Mouse (Mus musculus) heart, embryonic 14.5 days (tissue): ENCODE data around the gene Olfr1024. TPM values are rescaled to one million over a fixed set of nuclear protein-coding genes. Genes with fewer than 3 reads are reported as not detected.

Experiments used
- ATAC-seq: fragments of 200-750 bp; cut with Nextera tagmentation; 2 replicates; pipeline ENCODE4 v1.8.0; 2017; ENCODE audit warnings: low read depth, moderate TSS enrichment; ENCODE audit not compliant: insufficient number of reproducible peaks, insufficient read depth, low FRiP score
- H3K27ac ChIP-seq, 2 experiments: fragments of 200-500 bp in 1 of 2; fragments of 300-500 bp in 1 of 2; sonication (generic) in 1 of 2; replicated peaks in 1 of 2; 2 replicates each; pipeline ENCODE4 v1.5.1; 2012 to 2014; ENCODE audit warnings: low read depth in 2 of 2, low read length in 2 of 2, control low read depth in 1 of 2, mild to moderate bottlenecking in 1 of 2, mixed read lengths in 1 of 2; ENCODE audit not compliant: control insufficient read depth in 1 of 2, insufficient read depth in 1 of 2
- H3K27me3 ChIP-seq: fragments of 300-500 bp; sonication (generic); 2 replicates; pipeline ENCODE4 v1.6.1; 2014; ENCODE audit warnings: mild to moderate bottlenecking, low read length, control low read depth; ENCODE audit not compliant: control insufficient read depth, insufficient read depth
- H3K36me3 ChIP-seq: fragments of 300-500 bp; sonication (generic); 2 replicates; pipeline ENCODE4 v1.6.1; 2014; ENCODE audit warnings: mild to moderate bottlenecking, control low read depth, low read length, mixed read lengths; ENCODE audit not compliant: control insufficient read depth, insufficient read depth
- H3K4me1 ChIP-seq, 2 experiments: fragments of 200-500 bp in 1 of 2; fragments of 300-500 bp in 1 of 2; sonication (generic) in 1 of 2; 2 replicates each; pipeline ENCODE4 v1.6.1; 2012 to 2014; ENCODE audit warnings: low read length in 2 of 2, control low read depth in 1 of 2, mixed read lengths in 1 of 2; ENCODE audit not compliant: control insufficient read depth in 2 of 2, insufficient read depth in 2 of 2
- H3K4me2 ChIP-seq: fragments of 300-500 bp; sonication (generic); 2 replicates; pipeline ENCODE4 v1.6.1; 2014; ENCODE audit warnings: mild to moderate bottlenecking, low read length
- H3K4me3 ChIP-seq, 2 experiments: fragments of 200-500 bp in 1 of 2; fragments of 300-500 bp in 1 of 2; sonication (generic) in 1 of 2; 2 replicates each; pipeline ENCODE4 v1.5.1; 2012 to 2014; ENCODE audit warnings: low read length in 2 of 2, mild to moderate bottlenecking in 2 of 2, control low read depth in 1 of 2, low read depth in 1 of 2, moderate library complexity in 1 of 2; ENCODE audit not compliant: control insufficient read depth in 1 of 2, insufficient read depth in 1 of 2
- H3K9ac ChIP-seq: fragments of 300-500 bp; sonication (generic); 2 replicates; pipeline ENCODE4 v1.6.1; 2014; ENCODE audit warnings: mild to moderate bottlenecking, low read length
- H3K9me3 ChIP-seq: fragments of 300-500 bp; sonication (generic); 2 replicates; pipeline ENCODE4 v1.6.1; 2016; ENCODE audit warnings: low read length, control low read depth; ENCODE audit not compliant: control insufficient read depth
- WGBS: fragments of 180-500 bp; shearing (Covaris S2); extraction: QIAGEN DNeasy Blood & Tissue Kit; methylation state at CpG from one replicate; pipeline ENCODE4 v1.1.7; 2014; 5-methylcytosine and 5-hydroxymethylcytosine counted together
- polyA plus RNA-seq: library from polyadenylated mRNA; unstranded; fragments of >200 nt; fragmentation: Nextera tagmentation; extraction: Ambion mirVana; gene quantifications from 2 replicates; pipeline ENCODE4 v1.2.1, GENCODE M21; 2014

The Olfr1024 gene
- polyA plus RNA-seq: not detected in 2 replicates

GRCm38 (mm10) chr2:85904952-85905351, at the start of gene Olfr1024:
Gene Olfr1024, minus strand, starts transcription at chr2:85905052.
- no peak for ATAC-seq
- peaks cover 2% of the 10 kb centered on the region for H3K9me3 ChIP-seq
- no peak within 1 kb of the TSS for H3K4me2 ChIP-seq
- H3K4me1 ChIP-seq: no peaks in the 10 kb centered on the region
- H3K4me3 ChIP-seq: no peak within 1 kb of the TSS
- H3K9ac ChIP-seq: no peak within 1 kb of the TSS
- 73% methylated on average over 3 of the region's 3 CpGs for WGBS
- no peak within 1 kb of the TSS for H3K27ac ChIP-seq
- H3K27me3 ChIP-seq: no peaks in the 10 kb centered on the region
- no peaks in the 10 kb centered on the region for H3K36me3 ChIP-seq

GRCm38 (mm10) chr2:85950137-85950536, 45.3 kb upstream of the Olfr1024 start, which contains the start of gene Olfr1028:
Gene Olfr1028, plus strand, starts transcription at chr2:85950437.
- Histone ChIP-seq H3K9me3 (no peaks in the 10 kb centered on the region), H3K36me3 (no peaks in the 10 kb centered on the region), H3K27me3 (no peaks in the 10 kb centered on the region), H3K4me1 (no peaks in the 10 kb centered on the region), H3K4me3 (no peak within 1 kb of the TSS), H3K4me2 (no peak within 1 kb of the TSS), H3K9ac (no peak within 1 kb of the TSS), H3K27ac (no peak within 1 kb of the TSS)
- no peak for ATAC-seq
- 77% methylated on average over 1 of the region's 1 CpGs for WGBS

- WGBS: 70% methylated on average over 3 of the region's 3 CpGs
- no peak for ATAC-seq
- no peak within 1 kb of the TSS for H3K27ac ChIP-seq
- no peak within 1 kb of the TSS for H3K4me2 ChIP-seq
- H3K27me3 ChIP-seq: no peaks in the 10 kb centered on the region
- H3K4me1 ChIP-seq: no peaks in the 10 kb centered on the region
- no peak within 1 kb of the TSS for H3K4me3 ChIP-seq
- H3K9me3 ChIP-seq: no peaks in the 10 kb centered on the region
- H3K9ac ChIP-seq: no peak within 1 kb of the TSS
- H3K36me3 ChIP-seq: no peaks in the 10 kb centered on the region
Measured at GRCm38 (mm10) chr2:85921258-85921657, 16.4 kb upstream of the Olfr1024 start, which contains the start of gene Olfr1026. Gene Olfr1026, plus strand, starts transcription at chr2:85921558.

- H3K4me2 ChIP-seq: no peak within 1 kb of the TSS
- no peak within 1 kb of the TSS for H3K4me3 ChIP-seq
- no peaks in the 10 kb centered on the region for H3K4me1 ChIP-seq
- H3K27ac ChIP-seq: no peak within 1 kb of the TSS
- no peaks in the 10 kb centered on the region for H3K9me3 ChIP-seq
- no peaks in the 10 kb centered on the region for H3K36me3 ChIP-seq
- ATAC-seq: no peak
- WGBS: 56% methylated on average over 1 of the region's 1 CpGs
- no peak within 1 kb of the TSS for H3K9ac ChIP-seq
- no peaks in the 10 kb centered on the region for H3K27me3 ChIP-seq
Measured at GRCm38 (mm10) chr2:85914893-85915292, 10.0 kb upstream of the Olfr1024 start, which contains the start of gene Olfr1025-ps1. Gene Olfr1025-ps1, plus strand, starts transcription at chr2:85915193.

- H3K4me2 ChIP-seq: no peak overlapping the region
- H3K9ac ChIP-seq: no peak overlapping the region
- no peak overlapping the region for H3K27ac ChIP-seq
- H3K4me3 ChIP-seq: no peak overlapping the region
- no peaks in the 10 kb centered on the region for H3K27me3 ChIP-seq
- H3K4me1 ChIP-seq: no peaks in the 10 kb centered on the region
- no peaks in the 10 kb centered on the region for H3K36me3 ChIP-seq
- H3K9me3 ChIP-seq: no peaks in the 10 kb centered on the region
- ATAC-seq: no peak
Measured at GRCm38 (mm10) chr2:85913197-85913596, 8.3 kb upstream of the Olfr1024 start.

- no peaks in the 10 kb centered on the region for H3K27me3 ChIP-seq
- H3K36me3 ChIP-seq: no peaks in the 10 kb centered on the region
- no peaks in the 10 kb centered on the region for H3K9me3 ChIP-seq
- no peak for ATAC-seq
- H3K4me3 ChIP-seq: no peak within 1 kb of the TSS
- whole genome bisulfite sequencing: 69% methylated on average over 2 of the region's 2 CpGs
- no peak within 1 kb of the TSS for H3K27ac ChIP-seq
- H3K4me2 ChIP-seq: no peak within 1 kb of the TSS
- no peaks in the 10 kb centered on the region for H3K4me1 ChIP-seq
- no peak within 1 kb of the TSS for H3K9ac ChIP-seq
Measured at GRCm38 (mm10) chr2:85885340-85885739, 19.5 kb downstream of the Olfr1024 start, which contains the start of gene Olfr1023. Gene Olfr1023, plus strand, starts transcription at chr2:85885640.

GRCm38 (mm10) chr2:85868294-85868693, 36.6 kb downstream of the Olfr1024 start, which contains the start of gene Olfr1022:
Gene Olfr1022, plus strand, starts transcription at chr2:85868594.
- WGBS: 42% methylated on average over 2 of the region's 2 CpGs
- H3K9me3 ChIP-seq: no peaks in the 10 kb centered on the region
- no peak within 1 kb of the TSS for H3K4me3 ChIP-seq
- H3K4me2 ChIP-seq: no peak within 1 kb of the TSS
- H3K4me1 ChIP-seq: no peaks in the 10 kb centered on the region
- H3K9ac ChIP-seq: no peak within 1 kb of the TSS
- H3K27ac ChIP-seq: no peak within 1 kb of the TSS
- ATAC-seq: no peak
- H3K36me3 ChIP-seq: no peaks in the 10 kb centered on the region
- H3K27me3 ChIP-seq: no peaks in the 10 kb centered on the region
